8 mouse cellular contexts compared by ENCODE assay signal in genomic region chr17:34204303-34205010, GRCm38 (mm10). TPM values are rescaled to one million over a fixed set of nuclear protein-coding genes. Genes with fewer than 3 reads are reported as not detected.
DNase-seq lines count a peak whose midpoint lies in the region; ATAC-seq and TF ChIP-seq lines count a peak whose summit lies in the region.

No protein-coding gene starts in this region.

- TF ChIP-seq CTCF in cortical plate, adult 2 months (IDR thresholded peaks at IDR 0.05; ENCODE audit: extremely low read depth, insufficient read depth, low read length) = peak; percentile 64

- no peaks in the 10 kb centered on the region for H3K4me1 ChIP-seq in cortical plate, adult 2 months (ENCODE audit: control insufficient read depth, insufficient read depth, low read length)

- intact Hi-C loops in gastrocnemius, postnatal 14 days (cut with DNase I; ENCODE audit: low total_unique reads) = no loop called here

- peak; percentile 42 for ATAC-seq in activated CD4-positive, CD25-positive, alpha-beta regulatory T cell, adult 4 months
- peak; percentile 56 for ATAC-seq in inflammation-experienced regulatory T-cells, adult 6 months
- peak; percentile 80 for ATAC-seq in megakaryocyte, adult 5-6 weeks (ENCODE audit: poor library complexity, severe bottlenecking)

- H3K27ac ChIP-seq in cortical plate, adult 2 months (ENCODE audit: insufficient read depth, low read length) = no peak overlapping the region

- no peak for TF ChIP-seq POLR2A in cortical plate, adult 2 months (IDR thresholded peaks at IDR 0.05; ENCODE audit: extremely low read depth, insufficient read depth, low read length)

- H3K4me3 ChIP-seq in cortical plate, adult 2 months (ENCODE audit: insufficient read depth, low read length) = peak overlapping the region; percentile 89

- peak; percentile 88 for DNase-seq in gastrocnemius, postnatal 14 days
- peak; percentile 37 to 89 for DNase-seq in left cerebral cortex, adult 9 months (ENCODE audit: low spot score in 2 of 2)
- peak; percentile 65 for DNase-seq in retina, postnatal 7 days (ENCODE audit: low read depth, low spot score)
- DNase-seq in urinary bladder, adult 18-20 months (ENCODE audit: low spot score in 2 of 2) = peak; percentile 80 to 82

RNA-seq across cellular contexts. Expression of gene Tap2, which starts 1.1 kb away (rescaled TPM):
- polyA plus RNA-seq in activated CD4-positive, CD25-positive, alpha-beta regulatory T cell, adult 4 months (2017; shearing (Covaris generic)) = 100 to 1,000 TPM in 1 of 2 experiments, 10 to 100 TPM in 1; 68.0 to 148 TPM
- polyA plus RNA-seq in cortical plate, adult 2 months (2012; rRNA removed) = 7.9 and 8.3 TPM in 2 replicates
- total RNA-seq in gastrocnemius, postnatal 14 days (2021) = 1 to 10 TPM; 4.7 to 5.3 TPM
- polyA plus RNA-seq in inflammation-experienced regulatory T-cells, adult 6 months (2017; shearing (Covaris generic)) = 100 to 1,000 TPM in 2 of 3 experiments, 10 to 100 TPM in 1; 94.0 to 181 (median 103) TPM
- total RNA-seq in megakaryocyte, adult 5-6 weeks (2015) = 6.4 and 7.1 TPM in 2 replicates
- total RNA-seq in megakaryocyte, adult 5-6 weeks (2017) = 34.2 and 35.9 TPM in 2 replicates

RNA-seq across cellular contexts. Expression of gene Psmb8, which starts 6.9 kb away (rescaled TPM):
- 1,000 to 10,000 TPM in 1 of 2 experiments, 100 to 1,000 TPM in 1; 892 to 1,228 TPM for polyA plus RNA-seq in activated CD4-positive, CD25-positive, alpha-beta regulatory T cell, adult 4 months (2017; shearing (Covaris generic))
- polyA plus RNA-seq in cortical plate, adult 2 months (2012; rRNA removed) = 8.7 and 10.1 TPM in 2 replicates
- 1 to 10 TPM; 2.9 to 3.4 TPM for total RNA-seq in gastrocnemius, postnatal 14 days (2021)
- polyA plus RNA-seq in inflammation-experienced regulatory T-cells, adult 6 months (2017; shearing (Covaris generic)) = 1,000 to 10,000 TPM in 2 of 3 experiments, 100 to 1,000 TPM in 1; 835 to 1,025 (median 1,010) TPM
- 230 and 263 TPM in 2 replicates for total RNA-seq in megakaryocyte, adult 5-6 weeks (2015)
- 339 and 455 TPM in 2 replicates for total RNA-seq in megakaryocyte, adult 5-6 weeks (2017)

RNA-seq across cellular contexts. Expression of gene Psmb9, which starts 16.9 kb away (rescaled TPM):
- 100 to 1,000 TPM; 320 to 348 TPM for polyA plus RNA-seq in activated CD4-positive, CD25-positive, alpha-beta regulatory T cell, adult 4 months (2017; shearing (Covaris generic))
- polyA plus RNA-seq in cortical plate, adult 2 months (2012; rRNA removed) = 3.0 and 3.8 TPM in 2 replicates
- 1 to 10 TPM; 1.8 to 2.0 TPM for total RNA-seq in gastrocnemius, postnatal 14 days (2021)
- 100 to 1,000 TPM; 330 to 403 (median 338) TPM for polyA plus RNA-seq in inflammation-experienced regulatory T-cells, adult 6 months (2017; shearing (Covaris generic))
- total RNA-seq in megakaryocyte, adult 5-6 weeks (2015) = 142 and 149 TPM in 2 replicates
- 78.7 and 125 TPM in 2 replicates for total RNA-seq in megakaryocyte, adult 5-6 weeks (2017)

RNA-seq across cellular contexts. Expression of gene Tap1, which starts 17.1 kb away (rescaled TPM):
- 100 to 1,000 TPM; 134 to 207 TPM for polyA plus RNA-seq in activated CD4-positive, CD25-positive, alpha-beta regulatory T cell, adult 4 months (2017; shearing (Covaris generic))
- polyA plus RNA-seq in cortical plate, adult 2 months (2012; rRNA removed) = 2.7 and 3.4 TPM in 2 replicates
- 1 to 10 TPM; 1.7 to 2.6 TPM for total RNA-seq in gastrocnemius, postnatal 14 days (2021)
- polyA plus RNA-seq in inflammation-experienced regulatory T-cells, adult 6 months (2017; shearing (Covaris generic)) = 100 to 1,000 TPM; 174 to 216 (median 189) TPM
- 43.4 and 46.2 TPM in 2 replicates for total RNA-seq in megakaryocyte, adult 5-6 weeks (2015)
- 96.5 and 101 TPM in 2 replicates for total RNA-seq in megakaryocyte, adult 5-6 weeks (2017)

RNA-seq across cellular contexts. Expression of gene H2-Ob, which starts 34.2 kb away (rescaled TPM):
- polyA plus RNA-seq in activated CD4-positive, CD25-positive, alpha-beta regulatory T cell, adult 4 months (2017; shearing (Covaris generic)) = 10 to 100 TPM; 57.3 to 70.9 TPM
- 1.0 and 1.5 TPM in 2 replicates for polyA plus RNA-seq in cortical plate, adult 2 months (2012; rRNA removed)
- total RNA-seq in gastrocnemius, postnatal 14 days (2021) = under 1 TPM in 1 of 2 experiments, not detected in 1; 0.13 TPM
- 10 to 100 TPM in 2 of 3 experiments, 1 to 10 TPM in 1; 8.4 to 87.4 (median 63.4) TPM for polyA plus RNA-seq in inflammation-experienced regulatory T-cells, adult 6 months (2017; shearing (Covaris generic))
- 4.2 and 4.7 TPM in 2 replicates for total RNA-seq in megakaryocyte, adult 5-6 weeks (2015)
- 2.4 and 2.5 TPM in 2 replicates for total RNA-seq in megakaryocyte, adult 5-6 weeks (2017)

Comparison
In these comparisons a context has a peak if more than half of its experiments do, and no peak if none do; other contexts are left out.
1. RNA of gene Psmb8, which starts 6.9 kb away (polyA plus RNA-seq): 892 to 1,228 TPM in activated CD4-positive, CD25-positive, alpha-beta regulatory T cell, adult 4 months and 835 to 1,025 TPM in inflammation-experienced regulatory T-cells, adult 6 months; 8.7 to 10.1 TPM in cortical plate, adult 2 months; every median in the first group is over 10 times any median in the second.
2. RNA of gene Psmb9, which starts 16.9 kb away (polyA plus RNA-seq): 320 to 348 TPM in activated CD4-positive, CD25-positive, alpha-beta regulatory T cell, adult 4 months and 330 to 403 TPM in inflammation-experienced regulatory T-cells, adult 6 months; 3.0 to 3.8 TPM in cortical plate, adult 2 months; every median in the first group is over 10 times any median in the second.
3. Peak in every context shown above with its lines, with median percentiles within 50 percentile points of each other: ATAC-seq and DNase-seq.